18 mouse cellular contexts compared by ENCODE assay signal in the genomic region with DNA sequence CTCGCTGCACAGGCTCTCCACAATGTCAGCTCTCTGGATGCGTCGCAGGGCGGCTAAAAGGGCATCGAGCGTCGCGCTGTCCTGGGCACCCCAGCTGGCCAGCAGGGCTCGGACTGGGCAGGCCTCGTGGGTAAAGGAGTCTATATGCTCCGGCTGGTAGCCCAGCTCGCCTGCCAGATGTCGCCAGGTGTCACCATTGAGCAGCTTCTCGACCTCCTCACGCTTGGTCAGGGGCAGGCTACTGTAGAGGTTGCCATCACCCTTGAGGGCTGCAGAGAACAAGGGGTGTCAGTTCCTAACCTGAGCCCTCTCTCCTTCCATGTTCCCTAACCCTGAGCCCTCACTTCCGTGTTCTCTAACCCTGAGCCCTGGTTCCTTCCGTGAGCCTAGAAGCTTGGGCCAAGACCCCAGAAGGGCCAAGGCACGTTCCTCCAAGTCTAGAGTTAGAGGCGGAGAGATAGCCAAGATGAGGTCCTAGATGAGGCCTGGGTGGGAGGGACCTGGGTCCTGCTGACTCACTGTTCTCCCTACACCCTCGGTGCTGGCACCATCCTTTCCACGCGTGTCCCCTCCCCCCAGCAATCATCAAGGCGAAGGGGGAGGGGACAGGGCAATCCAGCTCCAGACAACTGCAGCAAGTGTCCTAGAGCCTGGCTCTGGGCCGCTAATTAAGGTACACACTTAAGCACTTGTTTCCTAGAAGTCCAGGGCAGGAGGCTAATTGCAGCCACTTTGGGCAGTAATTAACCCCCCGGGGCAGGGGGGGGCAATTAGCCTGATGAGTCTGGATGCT. TPM values are rescaled to one million over a fixed set of nuclear protein-coding genes. Genes with fewer than 3 reads are reported as not detected.
DNase-seq lines count a peak whose midpoint lies in the region; ATAC-seq and TF ChIP-seq lines count a peak whose summit lies in the region.
"Had no signal": no experiment of that assay in that cellular context is flagged by ENCODE, and none has a peak within 500 bp of the region (broad histone marks: within the 10 kb centered on the region; RNA-seq: fewer than 3 reads in every experiment).

No protein-coding gene starts in this region.

- no peak for TF ChIP-seq EP300 in liver, postnatal 0 days (IDR thresholded peaks at IDR 0.05; ENCODE audit: low read depth)

- H3K27ac ChIP-seq in gastrocnemius, adult 2 months = no peak overlapping the region
- no peak overlapping the region for H3K27ac ChIP-seq in liver, postnatal 0 days (ENCODE audit: low read depth)
- no peak overlapping the region for H3K27ac ChIP-seq in liver, embryonic 12.5 days
- no peak overlapping the region for H3K27ac ChIP-seq in ES-E14 (ENCODE audit: insufficient read depth, low read depth, low read length, poor library complexity, severe bottlenecking)
- no peak overlapping the region for H3K27ac ChIP-seq in limb, embryonic 13.5 days
- H3K27ac ChIP-seq: hindbrain, embryonic 14.5 days had no signal

- TF ChIP-seq CTCF in gastrocnemius, adult 2 months (IDR thresholded peaks at IDR 0.05) = no peak
- TF ChIP-seq CTCF in liver, postnatal 0 days (IDR thresholded peaks at IDR 0.05; ENCODE audit: low read depth) = peak; percentile 25; the same call in 1 of the 2 replicates

- peaks cover 18% of the 10 kb centered on the region; the same call in 1 of the 2 replicates for H3K27me3 ChIP-seq in liver, postnatal 0 days (ENCODE audit: insufficient read depth, low read length)
- peaks cover 62% of the 10 kb centered on the region for H3K27me3 ChIP-seq in liver, embryonic 12.5 days (replicated peaks)
- peaks cover 46% of the 10 kb centered on the region for H3K27me3 ChIP-seq in limb, embryonic 13.5 days

- intact Hi-C loops in gastrocnemius, adult 2 months (cut with DNase I) = no loop called here

- in situ Hi-C loops in ES-E14 (cut with MboI; ENCODE audit: low sequenced_read_pairs in 2 of 2, unreplicated experiment in 2 of 2) = no loop called here

- WGBS in liver, postnatal 0 days (ENCODE audit: insufficient replicate concordance) = 54% methylated on average over 25 of the region's 25 CpGs
- WGBS in liver, embryonic 12.5 days (ENCODE audit: insufficient replicate concordance) = 38% methylated on average over 25 of the region's 25 CpGs
- WGBS in limb, embryonic 13.5 days = 52% methylated on average over 25 of the region's 25 CpGs

- no peaks in the 10 kb centered on the region for H3K4me1 ChIP-seq in liver, postnatal 0 days (ENCODE audit: insufficient read depth)
- peaks cover 8% of the 10 kb centered on the region; the same call in 1 of the 2 replicates for H3K4me1 ChIP-seq in liver, embryonic 12.5 days
- H3K4me1 ChIP-seq in ES-E14 (ENCODE audit: control insufficient read depth in 2 of 2, insufficient read depth in 2 of 2, low read length in 2 of 2, poor library complexity in 1 of 2) = peaks cover 2 to 26% of the 10 kb centered on the region in 2 experiments; a peak in 3 of 4 replicates
- H3K4me1 ChIP-seq in limb, embryonic 13.5 days = peaks cover 80% of the 10 kb centered on the region

- ATAC-seq in liver, postnatal 0 days = no peak
- no peak for ATAC-seq in liver, embryonic 12.5 days
- no peak for ATAC-seq in limb, embryonic 13.5 days (ENCODE audit: low FRiP score, low read depth)
- ATAC-seq: activated CD4-positive, CD25-positive, alpha-beta regulatory T cell, adult 4 months; CD4-positive, CD25-positive, alpha-beta regulatory T cell, adult 4 months had no signal

- no peak overlapping the region for H3K4me2 ChIP-seq in liver, postnatal 0 days (ENCODE audit: low read depth, low read length)
- no peak overlapping the region for H3K4me2 ChIP-seq in liver, embryonic 12.5 days
- H3K4me2 ChIP-seq in limb, embryonic 13.5 days (replicated peaks) = 0 out of 2 replicates have a peak overlapping the region, but pooled peaks have one; percentile 21
- H3K4me2 ChIP-seq: hindbrain, embryonic 14.5 days; midbrain, embryonic 11.5 days had no signal

- H3K36me3 ChIP-seq in liver, postnatal 0 days (replicated peaks; ENCODE audit: insufficient read depth, low read length) = no peaks in the 10 kb centered on the region
- H3K36me3 ChIP-seq in liver, embryonic 12.5 days = no peaks in the 10 kb centered on the region
- 0 out of 2 replicates have a peak, but pooled peaks cover 3% of the 10 kb centered on the region for H3K36me3 ChIP-seq in ES-E14 (ENCODE audit: control insufficient read depth, insufficient read depth, low read length, poor library complexity, severe bottlenecking)
- H3K36me3 ChIP-seq in limb, embryonic 13.5 days = no peaks in the 10 kb centered on the region

- no peaks in the 10 kb centered on the region for H3K9me3 ChIP-seq in liver, postnatal 0 days (ENCODE audit: low read length)
- H3K9me3 ChIP-seq in liver, embryonic 12.5 days (replicated peaks) = no peaks in the 10 kb centered on the region
- no peaks in the 10 kb centered on the region for H3K9me3 ChIP-seq in ES-E14 (ENCODE audit: control insufficient read depth, insufficient read depth, low read depth, low read length)
- no peaks in the 10 kb centered on the region for H3K9me3 ChIP-seq in limb, embryonic 13.5 days

- peak; percentile 33 for DNase-seq in gastrocnemius, adult 2 months
- DNase-seq in gastrocnemius, adult 18-20 months (ENCODE audit: low spot score) = no peak
- DNase-seq in liver, postnatal 0 days = no peak
- DNase-seq in ES-E14 (ENCODE audit: low read depth, low spot score) = no peak
- DNase-seq in spleen, adult 18-20 months = no peak
- DNase-seq in thymus, postnatal 36 days = no peak
- DNase-seq: cerebellum, adult 9-11 months; gastrocnemius, postnatal 36 days; layer of hippocampus, postnatal 36 days; lung, adult 18-20 months; right cerebral cortex, postnatal 4 days had no signal

- no peak overlapping the region for H3K4me3 ChIP-seq in gastrocnemius, adult 2 months
- H3K4me3 ChIP-seq in liver, postnatal 0 days (ENCODE audit: low read depth, low read length) = no peak overlapping the region
- H3K4me3 ChIP-seq in liver, embryonic 12.5 days = no peak overlapping the region
- peak overlapping the region in 1 of 2 experiments; percentile 18; a peak in 1 of 4 replicates for H3K4me3 ChIP-seq in ES-E14 (ENCODE audit: insufficient read depth in 1 of 2, low read depth in 1 of 2, low read length in 2 of 2, poor library complexity in 1 of 2, severe bottlenecking in 1 of 2)
- H3K4me3 ChIP-seq in limb, embryonic 13.5 days = no peak overlapping the region

- H3K9ac ChIP-seq in liver, postnatal 0 days (replicated peaks) = no peak overlapping the region
- H3K9ac ChIP-seq in liver, embryonic 12.5 days = no peak overlapping the region
- 0 out of 2 replicates have a peak overlapping the region, but pooled peaks have one; percentile 44 for H3K9ac ChIP-seq in ES-E14 (ENCODE audit: insufficient read depth, low read depth, low read length, poor library complexity, severe bottlenecking)
- no peak overlapping the region; the same call in 1 of the 2 replicates for H3K9ac ChIP-seq in limb, embryonic 13.5 days
- H3K9ac ChIP-seq: hindbrain, embryonic 14.5 days had no signal

TF ChIP-seq in ES-E14, 5 proteins besides CTCF, POLR2A, EP300 and RAD21:
- no peak for TF ChIP-seq CHD2 (IDR thresholded peaks at IDR 0.05; ENCODE audit: low read depth, low read length)
- TF ChIP-seq ZNF384 (IDR thresholded peaks at IDR 0.05; ENCODE audit: low read depth, low read length) = no peak
- TF ChIP-seq ZC3H11A (IDR thresholded peaks at IDR 0.05; ENCODE audit: borderline replicate concordance, low read depth, low read length) = no peak
- no peak for TF ChIP-seq HCFC1 (IDR thresholded peaks at IDR 0.05; ENCODE audit: borderline replicate concordance, insufficient read depth, low read length)
- no peak for TF ChIP-seq MAFK (IDR thresholded peaks at IDR 0.05; ENCODE audit: insufficient read depth, low read depth, low read length)

RNA-seq across cellular contexts. Expression of gene Ngfr, which starts 16.5 kb away (rescaled TPM):
- total RNA-seq in gastrocnemius, adult 2 months (2021) = under 1 TPM; 0.13 to 0.31 TPM
- total RNA-seq in gastrocnemius, adult 18-20 months (2021) = under 1 TPM; 0.34 to 0.38 TPM
- polyA plus RNA-seq in liver, postnatal 0 days (2015; fragmentation: Nextera tagmentation; extraction: Ambion mirVana) = 1.3 and 1.7 TPM in 2 replicates
- polyA plus RNA-seq in liver, embryonic 12.5 days (2016; fragmentation: Nextera tagmentation; extraction: Ambion mirVana) = 4.8 and 5.9 TPM in 2 replicates
- 19.9 and 26.1 TPM in 2 replicates for total RNA-seq in ES-E14 (2012; rRNA removed)
- 29.4 and 34.5 TPM in 2 replicates for polyA plus RNA-seq in limb, embryonic 13.5 days (2015; fragmentation: Nextera tagmentation; extraction: Ambion mirVana)
- polyA plus RNA-seq: activated CD4-positive, CD25-positive, alpha-beta regulatory T cell, adult 4 months; CD4-positive, CD25-positive, alpha-beta regulatory T cell, adult 4 months had no signal

RNA-seq across cellular contexts. Expression of gene Nxph3, which starts 56.7 kb away (rescaled TPM):
- total RNA-seq in gastrocnemius, adult 2 months (2021) = under 1 TPM; 0.20 to 0.23 TPM
- under 1 TPM; 0.27 to 0.33 TPM for total RNA-seq in gastrocnemius, adult 18-20 months (2021)
- not detected in 2 replicates for polyA plus RNA-seq in liver, postnatal 0 days (2015; fragmentation: Nextera tagmentation; extraction: Ambion mirVana)
- 0.14 and 0.24 TPM in 2 replicates for polyA plus RNA-seq in liver, embryonic 12.5 days (2016; fragmentation: Nextera tagmentation; extraction: Ambion mirVana)
- total RNA-seq in ES-E14 (2012; rRNA removed) = 2.4 and 5.5 TPM in 2 replicates
- 0.98 and 1.1 TPM in 2 replicates for polyA plus RNA-seq in limb, embryonic 13.5 days (2015; fragmentation: Nextera tagmentation; extraction: Ambion mirVana)
- total RNA-seq: neutrophil, adult 5-6 weeks had no signal
- polyA plus RNA-seq: activated CD4-positive, CD25-positive, alpha-beta regulatory T cell, adult 4 months; CD4-positive, CD25-positive, alpha-beta regulatory T cell, adult 4 months had no signal

Comparison
In these comparisons a context has a peak if more than half of its experiments do, and no peak if none do; other contexts are left out.
1. RNA of gene Ngfr, which starts 16.5 kb away (total RNA-seq): 19.9 to 26.1 TPM in ES-E14; 0.34 to 0.38 TPM in gastrocnemius, adult 18-20 months and 0.13 to 0.31 TPM in gastrocnemius, adult 2 months; every median in the first group is over 10 times any median in the second.